Mouse (Mus musculus) layer of hippocampus, postnatal 14 days (tissue): ENCODE results near the gene Acot7. TPM values are rescaled to one million over a fixed set of nuclear protein-coding genes. Genes with fewer than 3 reads are reported as not detected.

Experiments used
- total RNA-seq, 2 experiments: library from RNA; stranded (reverse); gene quantifications; 2 replicates each; pipeline ENCODE4 v1.2.3; 2021

Gene Acot7
- total RNA-seq, 2 experiments from 2014 or later = 352 to 388 TPM

Other genes with a start within 250 kb of the Acot7 start
- gene Dnajc11, start 244.4 kb upstream of the Acot7 start, total RNA-seq = 10 to 100 TPM; 66.9 to 70.5 TPM
- gene Thap3, start 189.1 kb upstream of the Acot7 start, total RNA-seq = 10 to 100 TPM; 18.9 to 22.0 TPM
- 10 to 100 TPM; 11.8 to 13.3 TPM for gene Phf13, start 181.9 kb upstream of the Acot7 start, total RNA-seq
- gene Klhl21, start 169.3 kb upstream of the Acot7 start, total RNA-seq = 10 to 100 TPM; 16.4 to 18.6 TPM
- 10 to 100 TPM; 12.2 to 14.4 TPM for gene Zbtb48, start 150.5 kb upstream of the Acot7 start, total RNA-seq
- gene Tas1r1, start 139.6 kb upstream of the Acot7 start, total RNA-seq = under 1 TPM; 0.38 to 0.92 TPM
- gene Nol9, start 138.8 kb upstream of the Acot7 start, total RNA-seq = 10 to 100 TPM; 23.4 TPM
- gene Plekhg5, start 105.6 kb upstream of the Acot7 start, total RNA-seq = 100 to 1,000 TPM; 106 to 115 TPM
- gene Tnfrsf25, start 62.2 kb upstream of the Acot7 start, total RNA-seq = 10 to 100 TPM; 17.7 to 25.6 TPM
- gene Espn, start 25.8 kb upstream of the Acot7 start, total RNA-seq = under 1 TPM; 0.57 to 0.94 TPM
- gene Hes2, start 19.3 kb upstream of the Acot7 start, total RNA-seq = not detected
- 10 to 100 TPM in 1 of 2 experiments, 1 to 10 TPM in 1; 8.9 to 14.4 TPM for gene Gpr153, start 96.1 kb downstream of the Acot7 start, total RNA-seq
- gene Hes3, start 113.5 kb downstream of the Acot7 start, total RNA-seq = not detected
- 10 to 100 TPM; 33.8 to 34.6 TPM for gene Icmt, start 119.1 kb downstream of the Acot7 start, total RNA-seq
- gene Rnf207, start 140.9 kb downstream of the Acot7 start, total RNA-seq = 1 to 10 TPM; 2.6 to 6.0 TPM
- gene Rpl22, start 147.6 kb downstream of the Acot7 start, total RNA-seq = 100 to 1,000 TPM; 227 to 233 TPM
- gene Chd5, start 160.5 kb downstream of the Acot7 start, total RNA-seq = 100 to 1,000 TPM; 140 to 154 TPM